Mouse (Mus musculus): ENCODE measurements at regions not wholly inside any gene's neighbourhood (a gene's known extent, or its start where the extent isn't known, plus 50 kb on each side); places are given as distances from the start of the nearest gene placed in this dataset.

- ATAC-seq (replicated peaks; ENCODE audit: low read depth, poor library complexity, severe bottlenecking), result no peak
These were observed 103.4 kb downstream of the Mreg start for GRCm38 (mm10) chr1:72108678-72109077.

GRCm38 (mm10) chr1:72107125-72107524 is 105.0 kb downstream of the Mreg start:
- ATAC-seq (replicated peaks; ENCODE audit: low read depth, poor library complexity, severe bottlenecking), result 0 out of 2 replicates have a peak, but pooled peaks have one; percentile 36

- ATAC-seq (replicated peaks; ENCODE audit: low read depth, poor library complexity, severe bottlenecking), result no peak
These were observed 105.5 kb downstream of the Mreg start for GRCm38 (mm10) chr1:72106655-72107054.

- no peak for ATAC-seq (replicated peaks; ENCODE audit: low read depth, poor library complexity, severe bottlenecking)
These were observed 106.6 kb downstream of the Mreg start for GRCm38 (mm10) chr1:72105435-72106057.

GRCm38 (mm10) chr1:72103962-72104361 is 108.1 kb downstream of the Mreg start:
- no peak for ATAC-seq (replicated peaks; ENCODE audit: low read depth, poor library complexity, severe bottlenecking)

- no peak for ATAC-seq (replicated peaks; ENCODE audit: low read depth, poor library complexity, severe bottlenecking)
These were observed 108.7 kb downstream of the Mreg start for GRCm38 (mm10) chr1:72103387-72103786.

GRCm38 (mm10) chr1:72099447-72099846 is 112.7 kb downstream of the Mreg start:
- no peak for ATAC-seq (replicated peaks; ENCODE audit: low read depth, poor library complexity, severe bottlenecking)

- no peak for ATAC-seq (replicated peaks; ENCODE audit: low read depth, poor library complexity, severe bottlenecking)
These were observed 120.8 kb downstream of the Mreg start for GRCm38 (mm10) chr1:72091344-72091743.

GRCm38 (mm10) chr1:72085661-72086060 is 126.4 kb downstream of the Mreg start:
- no peak for ATAC-seq (replicated peaks; ENCODE audit: low read depth, poor library complexity, severe bottlenecking)

- ATAC-seq (replicated peaks; ENCODE audit: low read depth, poor library complexity, severe bottlenecking), result no peak
These were observed 127.9 kb downstream of the Mreg start for GRCm38 (mm10) chr1:72084219-72084618.

GRCm38 (mm10) chr1:72082366-72082765 is 129.7 kb downstream of the Mreg start:
- no peak for ATAC-seq (replicated peaks; ENCODE audit: low read depth, poor library complexity, severe bottlenecking)

- ATAC-seq (replicated peaks; ENCODE audit: low read depth, poor library complexity, severe bottlenecking), result no peak
These were observed 130.3 kb downstream of the Mreg start for GRCm38 (mm10) chr1:72081811-72082210.

- no peak for ATAC-seq (replicated peaks; ENCODE audit: low read depth, poor library complexity, severe bottlenecking)
These were observed 133.1 kb downstream of the Mreg start for GRCm38 (mm10) chr1:72078926-72079550.

- ATAC-seq (replicated peaks; ENCODE audit: low read depth, poor library complexity, severe bottlenecking), result no peak
These were observed 135.8 kb downstream of the Mreg start for GRCm38 (mm10) chr1:72076341-72076740.

GRCm38 (mm10) chr1:72075464-72075863 is 136.6 kb downstream of the Mreg start:
- no peak for ATAC-seq (replicated peaks; ENCODE audit: low read depth, poor library complexity, severe bottlenecking)

GRCm38 (mm10) chr1:72073245-72073644 is 138.9 kb downstream of the Mreg start:
- ATAC-seq (replicated peaks; ENCODE audit: low read depth, poor library complexity, severe bottlenecking), result no peak

- ATAC-seq (replicated peaks; ENCODE audit: low read depth, poor library complexity, severe bottlenecking), result 0 out of 2 replicates have a peak, but pooled peaks have one; percentile 36
These were observed 141.6 kb downstream of the Mreg start for GRCm38 (mm10) chr1:72070489-72070888.

- no peak for ATAC-seq (replicated peaks; ENCODE audit: low read depth, poor library complexity, severe bottlenecking)
These were observed 143.1 kb downstream of the Mreg start for GRCm38 (mm10) chr1:72069056-72069455.

GRCm38 (mm10) chr1:72065090-72065489 is 147.0 kb downstream of the Mreg start:
- no peak for ATAC-seq (replicated peaks; ENCODE audit: low read depth, poor library complexity, severe bottlenecking)

- no peak for ATAC-seq (replicated peaks; ENCODE audit: low read depth, poor library complexity, severe bottlenecking)
These were observed 151.7 kb downstream of the Mreg start for GRCm38 (mm10) chr1:72060393-72060792.

GRCm38 (mm10) chr1:72058045-72058703 is 153.9 kb downstream of the Mreg start:
- ATAC-seq (replicated peaks; ENCODE audit: low read depth, poor library complexity, severe bottlenecking), result peak; percentile 78

All from common myeloid progenitor, adult 5-6 weeks (primary cell).